Mouse (Mus musculus): ENCODE data around the gene Vps35l.

Vps35l gene

DNA sequence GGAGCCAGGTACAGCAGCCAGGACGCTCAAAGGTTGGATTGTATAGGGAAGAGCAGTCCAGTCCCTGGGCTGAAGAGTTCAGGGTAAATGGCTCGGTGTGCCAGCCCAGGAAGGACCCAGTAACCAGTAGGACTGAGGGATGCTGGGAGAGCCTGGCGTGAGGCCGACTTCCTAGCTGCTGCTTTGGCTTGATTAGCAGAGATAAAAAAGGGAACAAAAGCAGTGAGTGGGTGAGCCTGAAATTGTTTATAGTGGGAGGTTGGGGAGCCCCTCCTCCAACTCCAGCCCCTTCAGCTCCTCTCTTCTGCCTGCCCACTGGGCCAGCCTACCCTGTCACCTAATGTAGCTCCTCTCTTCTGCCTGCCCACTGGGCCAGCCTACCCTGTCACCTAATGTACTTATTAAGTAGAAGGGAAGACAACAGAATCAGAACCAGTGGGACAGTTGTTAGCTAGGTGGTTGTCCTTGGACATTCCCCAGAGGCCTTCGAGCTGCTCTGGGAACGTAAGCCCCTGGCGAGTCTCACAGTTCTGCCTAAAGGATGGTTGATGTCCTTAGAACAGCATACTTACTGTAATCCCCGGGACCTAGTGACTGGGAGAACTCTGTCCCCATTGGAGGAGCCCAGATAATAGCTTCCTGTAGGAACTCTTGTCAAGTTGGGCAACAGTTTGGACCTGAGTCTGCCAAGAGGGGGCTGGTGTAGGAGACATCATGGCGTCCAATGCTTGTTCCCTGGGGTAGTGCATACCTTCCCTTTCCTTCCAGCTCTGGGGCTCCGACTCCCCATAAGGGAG lies 37.8 kb downstream of the Vps35l start:
- no peak for DNase-seq (ENCODE audit: low spot score)

- no peak for DNase-seq (ENCODE audit: low spot score)
These were observed 38.5 kb downstream of the Vps35l start for GRCm38 (mm10) chr7:118778561-118778960.

DNA sequence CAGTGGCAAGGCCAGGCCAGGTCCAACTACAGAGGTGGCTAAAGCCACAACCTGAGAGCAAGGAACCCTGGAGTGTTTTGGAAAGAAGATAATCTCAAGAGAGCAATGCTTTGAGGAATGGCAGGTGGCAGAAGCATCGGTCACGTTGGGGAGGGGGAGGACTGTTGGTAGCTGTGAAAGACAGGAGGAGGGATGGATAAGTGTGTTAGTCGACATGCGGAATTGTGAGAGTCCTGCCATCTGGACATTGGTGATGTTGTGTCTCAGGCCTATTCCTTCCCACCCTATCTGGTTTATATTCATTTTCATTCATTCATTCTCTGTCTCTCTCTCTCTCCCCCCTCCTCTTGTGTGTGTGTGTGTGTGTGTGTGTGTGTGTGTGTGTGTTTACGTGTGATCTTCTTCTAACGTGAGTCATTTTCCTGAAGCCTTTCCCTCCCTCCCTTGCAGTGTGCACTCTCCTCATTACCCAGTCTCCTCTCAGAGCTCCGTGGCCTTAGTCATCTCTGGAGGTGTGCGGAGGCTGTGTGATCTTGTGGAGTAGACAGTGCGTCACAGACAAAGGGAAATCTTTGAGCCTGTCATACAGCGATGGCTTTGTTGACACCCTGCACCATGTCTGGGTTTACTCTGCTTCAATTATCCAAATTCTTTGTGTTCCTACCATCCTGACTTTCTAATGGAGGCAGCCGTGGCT lies 43.4 kb downstream of the Vps35l start:
- no peak for DNase-seq (ENCODE audit: low spot score)

GRCm38 (mm10) chr7:118786091-118786490 lies 46.1 kb downstream of the Vps35l start:
- DNase-seq (ENCODE audit: low spot score), result no peak

- DNase-seq (ENCODE audit: low spot score), result no peak
These were observed 47.3 kb downstream of the Vps35l start for GRCm38 (mm10) chr7:118787326-118787725.

DNA sequence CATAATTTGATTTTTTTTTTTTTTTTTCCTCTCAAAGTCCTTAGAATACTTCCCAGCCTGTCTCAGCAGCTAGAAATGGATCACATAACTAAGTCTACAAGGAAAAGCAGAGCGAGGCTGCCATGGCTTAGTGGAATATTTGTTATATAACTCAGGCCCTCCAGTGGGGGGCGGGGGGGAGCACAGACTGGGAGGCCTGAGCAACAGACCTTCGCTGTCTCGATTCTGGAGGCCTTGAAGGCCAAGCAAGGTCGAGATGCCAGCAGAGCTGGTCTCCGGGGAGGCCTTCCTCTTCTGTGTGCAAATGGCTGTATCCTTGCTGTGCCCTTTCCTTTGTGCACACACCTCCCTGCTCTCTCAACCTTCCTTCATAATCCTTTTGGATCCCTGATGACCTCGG lies 48.5 kb downstream of the Vps35l start:
- no peak for DNase-seq (ENCODE audit: low spot score)

GRCm38 (mm10) chr7:118790292-118790691 lies 50.3 kb downstream of the Vps35l start:
- DNase-seq (ENCODE audit: low spot score), result no peak

- DNase-seq (ENCODE audit: low spot score), result no peak
These were observed 53.9 kb downstream of the Vps35l start for GRCm38 (mm10) chr7:118793899-118794298.

DNA sequence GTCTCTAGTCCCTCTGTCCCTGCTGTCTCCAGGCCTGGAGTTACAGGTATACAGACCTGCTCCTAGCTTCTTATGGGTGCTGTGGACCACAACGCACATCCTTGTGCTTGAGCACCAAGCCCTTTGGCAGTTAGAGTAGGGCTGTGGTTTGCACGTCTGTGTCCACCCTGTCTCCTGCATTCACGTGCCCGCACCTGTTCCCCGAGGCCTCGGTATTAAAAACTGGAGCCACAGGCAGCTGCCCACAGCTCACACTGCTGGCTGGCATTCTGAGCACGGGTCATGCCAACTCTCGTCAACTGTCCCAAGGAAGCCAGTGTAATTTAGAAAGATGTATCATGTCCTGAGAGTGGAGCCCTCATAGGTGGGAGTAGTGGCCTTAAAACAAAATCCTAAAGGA lies 55.8 kb downstream of the Vps35l start:
- no peak for DNase-seq (ENCODE audit: low spot score)

DNA sequence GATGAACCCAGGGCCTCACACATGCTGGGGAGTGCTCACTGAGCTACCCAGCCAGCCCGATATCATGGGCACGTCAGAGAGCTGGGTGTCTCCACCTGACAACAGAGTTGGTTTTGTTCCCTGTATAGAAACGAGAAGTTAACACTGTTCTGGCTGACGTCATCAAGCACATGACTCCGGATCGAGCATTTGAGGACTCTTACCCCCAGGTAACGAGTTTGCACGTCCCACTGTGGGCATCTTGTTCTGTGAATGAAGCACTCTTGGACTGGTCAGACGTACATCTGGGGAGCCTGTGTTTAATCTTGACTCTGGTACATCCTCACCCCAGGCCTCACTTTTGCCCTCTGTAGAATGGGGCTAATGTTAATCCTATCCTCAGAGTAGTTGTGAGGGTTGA lies 56.8 kb downstream of the Vps35l start:
- DNase-seq (ENCODE audit: low spot score), result no peak

- peak; percentile 86 for DNase-seq (ENCODE audit: low spot score)
These were observed 57.6 kb downstream of the Vps35l start for GRCm38 (mm10) chr7:118797600-118797999.

DNA sequence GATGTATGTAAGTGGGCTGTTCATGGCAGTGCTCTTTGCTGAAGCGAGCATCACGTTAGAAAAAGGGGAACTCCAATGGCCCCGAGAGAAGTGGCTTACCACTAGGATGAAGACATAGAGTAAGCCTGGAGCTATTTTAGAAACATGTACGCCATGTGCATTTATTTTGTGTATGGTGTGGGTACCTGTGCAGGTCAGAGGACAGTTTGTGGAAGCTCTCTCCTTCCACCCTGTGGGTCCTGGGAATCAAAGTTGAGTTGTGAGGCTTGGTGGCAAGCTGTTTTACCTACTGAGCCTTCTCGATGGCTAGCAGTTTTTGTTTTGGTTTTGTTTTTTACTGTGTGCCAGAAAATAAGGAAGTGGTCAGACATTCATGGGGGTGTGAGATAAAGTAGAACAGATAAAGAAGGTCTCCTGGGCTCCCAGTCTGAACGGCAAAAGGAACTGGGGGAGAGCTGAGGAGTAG lies 58.1 kb downstream of the Vps35l start:
- no peak for DNase-seq (ENCODE audit: low spot score)

DNA sequence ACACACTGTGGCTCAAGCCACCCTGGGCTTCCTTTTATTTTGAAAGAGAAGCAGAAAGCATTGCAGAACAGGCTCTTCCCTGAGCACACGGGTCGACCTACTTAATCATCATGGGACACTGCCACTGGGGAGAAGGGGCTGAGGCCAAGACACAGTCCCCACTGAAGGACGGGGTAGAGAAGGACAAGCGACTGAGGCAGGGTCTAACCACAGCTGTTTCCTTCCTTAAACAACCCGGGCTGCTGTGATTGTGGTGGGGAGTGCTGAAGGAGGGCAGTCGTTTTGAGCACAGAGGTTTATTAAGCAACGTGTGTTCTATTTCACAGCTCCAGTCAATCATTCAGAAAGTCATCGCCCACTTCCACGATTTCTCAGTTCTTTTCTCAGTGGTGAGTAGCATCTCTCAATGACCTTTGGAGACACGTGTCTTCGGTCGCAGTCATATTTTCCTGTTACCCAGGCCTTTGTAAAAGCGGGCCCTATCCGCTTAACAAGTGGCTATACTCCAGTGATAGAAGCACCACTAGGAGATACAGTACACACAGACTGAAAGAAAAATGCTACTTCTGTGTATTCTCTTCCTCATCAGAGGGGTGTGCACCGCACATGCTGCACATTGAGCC lies 60.2 kb downstream of the Vps35l start:
- no peak for DNase-seq (ENCODE audit: low spot score)

DNA sequence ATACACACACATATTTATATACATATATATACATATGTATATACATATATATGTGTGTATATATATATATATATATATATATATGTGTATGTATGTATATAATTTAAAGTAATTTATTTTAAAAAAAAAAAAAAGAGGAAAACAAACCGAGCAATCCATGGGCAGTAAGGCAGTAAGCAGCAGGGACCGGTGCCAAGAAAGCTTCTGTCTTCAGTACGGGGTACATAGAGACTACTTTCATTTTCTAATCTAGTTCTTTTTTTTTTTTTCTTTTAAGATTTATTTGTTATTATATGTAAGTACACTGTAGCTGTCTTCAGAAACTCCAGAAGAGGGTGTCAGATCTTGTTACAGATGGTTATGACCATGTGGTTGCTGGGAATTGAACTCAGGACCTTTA lies 61.8 kb downstream of the Vps35l start:
- no peak for DNase-seq (ENCODE audit: low spot score)

GRCm38 (mm10) chr7:118803425-118803824 lies 63.4 kb downstream of the Vps35l start:
- no peak for DNase-seq (ENCODE audit: low spot score)

GRCm38 (mm10) chr7:118806631-118807411 lies 66.8 kb downstream of the Vps35l start:
- DNase-seq (ENCODE audit: low spot score), result peak; percentile 34

DNA sequence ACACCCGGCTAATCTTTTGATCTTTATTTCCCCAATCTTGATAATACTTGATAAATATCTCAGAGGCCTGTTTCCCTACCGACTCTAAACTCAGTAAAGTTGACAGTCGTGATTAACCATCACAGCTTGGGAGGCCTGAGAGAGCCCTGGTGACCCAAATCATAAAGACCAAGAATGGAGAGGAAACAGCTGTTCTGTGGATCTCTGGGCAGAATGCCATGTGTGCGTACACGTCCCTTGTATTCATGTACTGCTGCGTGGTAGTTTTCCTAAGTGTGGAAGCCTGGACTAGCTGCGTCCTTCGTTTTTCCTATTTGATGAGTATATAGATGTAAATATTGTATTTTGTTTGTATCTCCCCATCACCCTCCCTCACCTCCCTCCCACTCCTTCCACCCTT lies 67.9 kb downstream of the Vps35l start:
- no peak for DNase-seq (ENCODE audit: low spot score)

GRCm38 (mm10) chr7:118811407-118812106 lies 71.5 kb downstream of the Vps35l start:
- DNase-seq (ENCODE audit: low spot score), result no peak

GRCm38 (mm10) chr7:118813592-118813991 lies 73.6 kb downstream of the Vps35l start:
- DNase-seq (ENCODE audit: low spot score), result no peak

DNA sequence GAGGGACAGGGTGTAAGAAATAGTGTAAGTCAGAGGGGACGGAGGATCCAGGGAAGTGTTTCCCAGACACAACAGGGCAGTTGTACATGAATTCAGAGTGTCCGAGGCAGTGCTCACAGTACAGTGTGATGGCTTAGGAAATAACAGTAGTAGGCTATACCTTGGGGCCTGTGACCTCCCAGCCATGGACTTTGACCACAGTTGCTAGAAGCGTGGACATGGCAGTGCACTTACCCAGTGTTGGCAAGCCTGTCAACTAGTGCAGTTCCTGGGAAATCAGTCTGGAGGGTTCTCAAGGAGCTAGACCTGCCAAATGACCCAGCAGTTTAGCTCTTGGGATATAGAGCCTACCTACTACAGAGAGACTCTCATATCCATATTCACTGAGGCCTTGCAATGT lies 76.2 kb downstream of the Vps35l start:
- no peak for DNase-seq (ENCODE audit: low spot score)

DNA sequence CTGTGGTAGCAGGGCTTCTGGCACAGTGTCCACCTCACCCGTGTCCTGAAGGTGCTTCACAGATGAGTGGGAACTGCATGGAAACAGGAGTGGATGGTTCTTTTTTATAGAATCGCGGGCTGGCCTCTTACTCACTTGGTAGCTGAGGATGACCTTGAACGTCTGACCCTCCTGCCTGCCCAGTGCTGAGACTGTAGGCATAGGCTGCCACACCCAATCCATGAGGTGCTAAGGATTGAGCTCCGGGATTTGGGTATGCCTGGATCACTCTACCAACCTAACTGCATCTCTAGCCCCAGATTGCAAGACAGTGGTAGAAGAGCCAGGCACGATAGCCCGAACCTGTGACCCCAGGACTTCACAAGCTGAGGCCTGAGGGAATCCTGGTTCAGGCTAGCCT lies 77.7 kb downstream of the Vps35l start:
- DNase-seq (ENCODE audit: low spot score), result no peak

DNA sequence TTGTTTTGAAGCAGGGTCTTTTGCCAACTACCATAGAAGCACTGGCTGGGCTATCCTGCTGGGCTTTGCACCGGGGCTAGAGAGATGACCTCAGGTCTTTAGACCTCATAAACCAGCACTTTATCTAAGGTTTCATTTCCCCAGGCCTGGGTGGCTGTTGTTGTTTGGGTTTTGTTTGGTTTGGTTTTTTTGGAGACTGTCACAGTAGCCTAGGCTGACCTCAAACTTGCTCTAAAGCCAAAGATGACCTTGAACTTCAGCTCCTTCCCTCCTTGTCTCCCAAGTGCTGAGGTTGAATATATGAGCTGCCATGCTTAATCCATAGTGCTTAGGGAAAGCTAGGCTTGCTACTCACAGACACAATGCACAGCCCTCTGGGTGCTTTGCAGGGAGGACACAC lies 79.6 kb downstream of the Vps35l start:
- no peak for DNase-seq (ENCODE audit: low spot score)
